Mouse (Mus musculus): ENCODE data around the gene Cpsf4. TPM values are rescaled to one million over a fixed set of nuclear protein-coding genes. Genes with fewer than 3 reads are reported as not detected.
"Not testable (repeated sequence)": the region's sequence is repeated elsewhere in the genome, so short reads cannot be mapped to it uniquely, and the experiment has no call there.

Cpsf4 gene
- polyA plus RNA-seq, 1 experiment from 2014 or later, result 58.1 TPM

GRCm38 (mm10) chr5:145211340-145211739 is 44.3 kb downstream of the Cpsf4 start:
- WGBS, result 92% methylated on average over 4 of the region's 4 CpGs

GRCm38 (mm10) chr5:145212216-145212615 is 45.2 kb downstream of the Cpsf4 start:
- WGBS, result 92% methylated on average over 4 of the region's 4 CpGs
- Histone ChIP-seq H3K4me2 (replicated peaks) (no peak overlapping the region), H3K36me3 (peaks cover 60% of the 10 kb centered on the region), H3K27ac (no peak overlapping the region), H3K4me1 (no peaks in the 10 kb centered on the region), H3K4me3 (no peak overlapping the region), H3K9ac (no peak overlapping the region), H3K9me3 (replicated peaks) (no peaks in the 10 kb centered on the region), H3K27me3 (no peaks in the 10 kb centered on the region)
- no peak for ATAC-seq (ENCODE audit: low FRiP score)

More at GRCm38 (mm10) chr5:145211340-145211739, 44.3 kb downstream of the Cpsf4 start:
- no peaks in the 10 kb centered on the region for H3K9me3 ChIP-seq (replicated peaks)
- H3K27ac ChIP-seq, result no peak overlapping the region
- H3K27me3 ChIP-seq, result no peaks in the 10 kb centered on the region
- H3K4me3 ChIP-seq, result no peak overlapping the region
- no peak overlapping the region for H3K4me2 ChIP-seq (replicated peaks)
- no peak for ATAC-seq (ENCODE audit: low FRiP score)
- no peaks in the 10 kb centered on the region for H3K4me1 ChIP-seq
- H3K9ac ChIP-seq, result no peak overlapping the region
- peaks cover 63% of the 10 kb centered on the region for H3K36me3 ChIP-seq

- Histone ChIP-seq H3K9ac (no peak overlapping the region), H3K4me3 (no peak overlapping the region), H3K4me2 (replicated peaks) (no peak overlapping the region), H3K9me3 (replicated peaks) (no peaks in the 10 kb centered on the region), H3K36me3 (peaks cover 58% of the 10 kb centered on the region), H3K4me1 (no peaks in the 10 kb centered on the region), H3K27me3 (no peaks in the 10 kb centered on the region), H3K27ac (no peak overlapping the region)
- WGBS, result 93% methylated on average over 3 of the region's 3 CpGs
- ATAC-seq (ENCODE audit: low FRiP score), result no peak
Measured at GRCm38 (mm10) chr5:145213505-145213904, 46.5 kb downstream of the Cpsf4 start.

- peaks cover 63% of the 10 kb centered on the region for H3K36me3 ChIP-seq
- H3K4me1 ChIP-seq, result no peaks in the 10 kb centered on the region
- WGBS, result 74% methylated on average over 4 of the region's 4 CpGs
Measured at GRCm38 (mm10) chr5:145214679-145215078, 47.7 kb downstream of the Cpsf4 start.

GRCm38 (mm10) chr5:145217746-145218145 is 50.7 kb downstream of the Cpsf4 start:
- no peak overlapping the region for H3K9ac ChIP-seq
- H3K4me3 ChIP-seq, result no peak overlapping the region
- H3K36me3 ChIP-seq, result peaks cover 59% of the 10 kb centered on the region
- no peak for ATAC-seq (ENCODE audit: low FRiP score)
- no peaks in the 10 kb centered on the region for H3K9me3 ChIP-seq (replicated peaks)
- H3K27ac ChIP-seq, result no peak overlapping the region
- H3K4me1 ChIP-seq, result no peaks in the 10 kb centered on the region
- H3K27me3 ChIP-seq, result no peaks in the 10 kb centered on the region
- whole genome bisulfite sequencing, result 86% methylated on average over 6 of the region's 6 CpGs
- no peak overlapping the region for H3K4me2 ChIP-seq (replicated peaks)

More at GRCm38 (mm10) chr5:145214679-145215078, 47.7 kb downstream of the Cpsf4 start:
- H3K27me3 ChIP-seq, result no peaks in the 10 kb centered on the region
- H3K9me3 ChIP-seq (replicated peaks), result no peaks in the 10 kb centered on the region
- H3K9ac ChIP-seq, result no peak overlapping the region
- H3K27ac ChIP-seq, result no peak overlapping the region
- no peak overlapping the region for H3K4me2 ChIP-seq (replicated peaks)
- no peak overlapping the region for H3K4me3 ChIP-seq
- ATAC-seq (ENCODE audit: low FRiP score), result no peak

GRCm38 (mm10) chr5:145218206-145218605 is 51.2 kb downstream of the Cpsf4 start:
- Histone ChIP-seq H3K4me3 (no peak overlapping the region), H3K9ac (no peak overlapping the region), H3K4me1 (no peaks in the 10 kb centered on the region), H3K27ac (no peak overlapping the region), H3K36me3 (peaks cover 57% of the 10 kb centered on the region), H3K27me3 (no peaks in the 10 kb centered on the region), H3K4me2 (replicated peaks) (no peak overlapping the region), H3K9me3 (replicated peaks) (no peaks in the 10 kb centered on the region)
- no peak for ATAC-seq (ENCODE audit: low FRiP score)
- 96% methylated on average over 21 of the region's 21 CpGs for WGBS

GRCm38 (mm10) chr5:145218671-145219070 is 51.7 kb downstream of the Cpsf4 start:
- 94% methylated on average over 20 of the region's 20 CpGs for WGBS
- Histone ChIP-seq H3K4me3 (no peak overlapping the region), H3K36me3 (peaks cover 54% of the 10 kb centered on the region), H3K27ac (no peak overlapping the region), H3K9ac (no peak overlapping the region), H3K9me3 (replicated peaks) (no peaks in the 10 kb centered on the region), H3K27me3 (no peaks in the 10 kb centered on the region), H3K4me2 (replicated peaks) (no peak overlapping the region), H3K4me1 (no peaks in the 10 kb centered on the region)
- ATAC-seq (ENCODE audit: low FRiP score), result no peak

- Histone ChIP-seq H3K4me1 (no peaks in the 10 kb centered on the region), H3K27me3 (no peaks in the 10 kb centered on the region), H3K4me2 (replicated peaks) (no peak overlapping the region), H3K36me3 (peaks cover 44% of the 10 kb centered on the region), H3K9ac (no peak overlapping the region), H3K27ac (no peak overlapping the region), H3K4me3 (no peak overlapping the region), H3K9me3 (replicated peaks) (no peaks in the 10 kb centered on the region)
- WGBS, result 87% methylated on average over 8 of the region's 8 CpGs
- no peak for ATAC-seq (ENCODE audit: low FRiP score)
Measured at GRCm38 (mm10) chr5:145219981-145220380, 53.0 kb downstream of the Cpsf4 start.

- Histone ChIP-seq H3K4me2 (replicated peaks) (no peak overlapping the region), H3K4me1 (no peaks in the 10 kb centered on the region), H3K9ac (no peak overlapping the region), H3K9me3 (replicated peaks) (no peaks in the 10 kb centered on the region), H3K4me3 (no peak overlapping the region), H3K36me3 (peaks cover 39% of the 10 kb centered on the region), H3K27me3 (peaks cover 2% of the 10 kb centered on the region; the same call in 1 of the 2 replicates), H3K27ac (no peak overlapping the region)
- WGBS, result 81% methylated on average over 5 of the region's 5 CpGs
- no peak for ATAC-seq (ENCODE audit: low FRiP score)
Measured at GRCm38 (mm10) chr5:145222840-145223239, 55.8 kb downstream of the Cpsf4 start.

- no peak for ATAC-seq (ENCODE audit: low FRiP score)
- Histone ChIP-seq H3K4me1 (no peaks in the 10 kb centered on the region), H3K27ac (no peak overlapping the region), H3K4me2 (replicated peaks) (no peak overlapping the region), H3K27me3 (peaks cover 3% of the 10 kb centered on the region; the same call in 1 of the 2 replicates), H3K36me3 (peaks cover 35% of the 10 kb centered on the region), H3K9ac (no peak overlapping the region), H3K4me3 (no peak overlapping the region), H3K9me3 (replicated peaks) (no peaks in the 10 kb centered on the region)
- 86% methylated on average over 12 of the region's 12 CpGs for WGBS
Measured at GRCm38 (mm10) chr5:145223395-145223794, 56.4 kb downstream of the Cpsf4 start.

GRCm38 (mm10) chr5:145226453-145226852 is 59.4 kb downstream of the Cpsf4 start:
- Histone ChIP-seq H3K27me3 (peaks cover 3% of the 10 kb centered on the region; the same call in 1 of the 2 replicates), H3K4me3 (no peak overlapping the region), H3K9me3 (replicated peaks) (no peaks in the 10 kb centered on the region), H3K27ac (no peak overlapping the region), H3K4me1 (peaks cover 4% of the 10 kb centered on the region), H3K36me3 (peaks cover 7% of the 10 kb centered on the region), H3K4me2 (replicated peaks) (no peak overlapping the region), H3K9ac (no peak overlapping the region)
- no peak for ATAC-seq (ENCODE audit: low FRiP score)
- 54% methylated on average over 2 of the region's 2 CpGs for WGBS

GRCm38 (mm10) chr5:145229283-145229682 is 62.3 kb downstream of the Cpsf4 start:
- H3K9ac ChIP-seq, result not testable (repeated sequence)

GRCm38 (mm10) chr5:145230641-145231040 is 63.6 kb downstream of the Cpsf4 start:
- no peak overlapping the region; the same call in 1 of the 2 replicates for H3K4me3 ChIP-seq
- no peaks in the 10 kb centered on the region for H3K9me3 ChIP-seq (replicated peaks)
- peaks cover 24% of the 10 kb centered on the region for H3K36me3 ChIP-seq
- H3K4me2 ChIP-seq (replicated peaks), result peak overlapping the region; percentile 77
- peaks cover 3% of the 10 kb centered on the region; the same call in 1 of the 2 replicates for H3K27me3 ChIP-seq
- 94% methylated on average over 4 of the region's 4 CpGs for WGBS
- H3K9ac ChIP-seq, result no peak overlapping the region
- peak overlapping the region; percentile 93; the same call in 1 of the 2 replicates for H3K27ac ChIP-seq
- peaks cover 18% of the 10 kb centered on the region for H3K4me1 ChIP-seq
- ATAC-seq (ENCODE audit: low FRiP score), result no peak

More at GRCm38 (mm10) chr5:145229283-145229682, 62.3 kb downstream of the Cpsf4 start:
- not testable (repeated sequence) for H3K27ac ChIP-seq; H3K27me3 ChIP-seq; H3K4me2 ChIP-seq (replicated peaks); ATAC-seq (ENCODE audit: low FRiP score); H3K9me3 ChIP-seq (replicated peaks); H3K4me3 ChIP-seq
- 83% methylated on average over 6 of the region's 6 CpGs for WGBS
- H3K36me3 ChIP-seq, result peaks cover 11% of the 10 kb centered on the region
- peaks cover 18% of the 10 kb centered on the region for H3K4me1 ChIP-seq
